Mouse (Mus musculus) heart, embryonic 13.5 days (tissue): ENCODE measurements at regions not wholly inside any gene's neighbourhood (a gene's known extent, or its start where the extent isn't known, plus 50 kb on each side); places are given as distances from the start of the nearest gene placed in this dataset.

Experiments used
- ATAC-seq: fragments of 200-750 bp; cut with Nextera tagmentation; 2 replicates; pipeline ENCODE4 v1.8.0; 2017; ENCODE audit warnings: moderate TSS enrichment; ENCODE audit not compliant: insufficient number of reproducible peaks, low FRiP score, low TSS enrichment; ENCODE audit errors: extremely low read depth
- H3K27ac ChIP-seq: fragments of 300-500 bp; sonication (generic); replicated peaks from 2 replicates; pipeline ENCODE4 v1.5.1; 2015; ENCODE audit warnings: moderate library complexity, mild to moderate bottlenecking, inconsistent platforms
- H3K27me3 ChIP-seq: fragments of 300-500 bp; sonication (generic); replicated peaks from 2 replicates; pipeline ENCODE4 v1.6.1; 2015; ENCODE audit warnings: mild to moderate bottlenecking, inconsistent platforms
- H3K36me3 ChIP-seq: fragments of 300-500 bp; sonication (generic); 2 replicates; pipeline ENCODE4 v1.6.1; 2015; ENCODE audit warnings: mild to moderate bottlenecking, inconsistent platforms
- H3K4me1 ChIP-seq: fragments of 300-500 bp; sonication (generic); 2 replicates; pipeline ENCODE4 v1.6.1; 2015; ENCODE audit warnings: inconsistent platforms
- H3K4me2 ChIP-seq: fragments of 300-500 bp; sonication (generic); 2 replicates; pipeline ENCODE4 v1.6.1; 2015; ENCODE audit warnings: inconsistent platforms, mild to moderate bottlenecking, moderate library complexity
- H3K4me3 ChIP-seq: fragments of 300-500 bp; sonication (generic); 2 replicates; pipeline ENCODE4 v1.5.1; 2015; ENCODE audit warnings: moderate library complexity, mild to moderate bottlenecking, inconsistent platforms
- H3K9ac ChIP-seq: fragments of 300-500 bp; sonication (generic); 2 replicates; pipeline ENCODE4 v1.6.1; 2015; ENCODE audit warnings: inconsistent platforms, mild to moderate bottlenecking, moderate library complexity
- H3K9me3 ChIP-seq: fragments of 300-500 bp; sonication (generic); 2 replicates; pipeline ENCODE4 v1.6.1; 2016; ENCODE audit warnings: inconsistent platforms
- WGBS: fragments of 180-500 bp; shearing (Covaris S2); methylation state at CpG from one replicate; pipeline ENCODE4 v1.1.7; 2015; ENCODE audit warnings: mixed read lengths; 5-methylcytosine and 5-hydroxymethylcytosine counted together

DNA sequence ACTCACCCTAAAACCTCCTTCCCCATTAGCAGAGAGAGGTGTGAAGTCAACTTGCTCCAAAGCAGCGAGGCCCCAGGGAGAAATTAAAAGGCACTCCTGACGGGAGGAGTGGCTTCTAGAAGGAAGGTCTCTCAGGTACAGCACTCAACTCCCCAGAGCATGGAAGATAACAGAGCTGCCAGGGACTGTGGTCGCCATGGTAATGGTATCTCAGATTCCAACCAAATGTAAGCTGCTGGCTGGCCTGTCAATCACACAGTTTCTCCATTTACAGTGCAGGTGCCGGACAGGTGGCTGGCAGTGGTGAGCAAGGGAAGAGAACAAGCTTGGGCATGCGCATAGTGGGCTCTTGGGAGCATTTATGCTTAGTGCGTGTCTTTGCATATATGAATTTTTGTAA lies 213.5 kb upstream of the Bcor start:
- no peak overlapping the region for H3K4me2 ChIP-seq
- peaks cover 54% of the 10 kb centered on the region for H3K27me3 ChIP-seq
- no peak for ATAC-seq
- no peak overlapping the region for H3K9ac ChIP-seq
- H3K9me3 ChIP-seq, result no peaks in the 10 kb centered on the region
- H3K4me3 ChIP-seq, result no peak overlapping the region
- H3K36me3 ChIP-seq, result no peaks in the 10 kb centered on the region
- H3K27ac ChIP-seq, result no peak overlapping the region
- no peaks in the 10 kb centered on the region for H3K4me1 ChIP-seq
- 57% methylated on average over 6 of the region's 6 CpGs for WGBS

DNA sequence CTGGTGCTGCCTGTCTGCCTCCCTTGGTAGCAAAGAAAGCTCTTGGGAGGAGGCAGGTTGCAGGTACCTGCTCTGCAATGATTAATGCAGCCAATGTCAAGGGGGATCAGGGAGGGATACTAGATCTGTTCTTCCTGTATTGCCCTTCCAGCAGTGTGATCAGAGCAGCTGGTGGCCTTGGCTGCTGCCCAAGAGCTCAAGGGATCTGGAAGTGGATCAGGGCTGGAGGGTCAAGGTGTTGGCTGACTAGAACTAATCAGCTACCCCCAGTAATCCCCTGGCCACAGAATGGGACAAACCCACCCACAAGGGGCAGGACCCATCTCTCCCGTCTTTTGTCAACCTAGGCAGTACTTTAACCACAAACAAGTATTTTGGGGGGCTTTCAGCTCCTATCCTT lies 211.8 kb upstream of the Atp6ap2 start:
- ATAC-seq, result no peak
- H3K4me2 ChIP-seq, result no peak overlapping the region
- no peak overlapping the region for H3K4me3 ChIP-seq
- no peaks in the 10 kb centered on the region for H3K4me1 ChIP-seq
- H3K36me3 ChIP-seq, result no peaks in the 10 kb centered on the region
- H3K9ac ChIP-seq, result no peak overlapping the region
- H3K27me3 ChIP-seq, result peaks cover 64% of the 10 kb centered on the region
- WGBS, result 50% methylated on average over 1 of the region's 1 CpGs
- no peaks in the 10 kb centered on the region for H3K9me3 ChIP-seq
- H3K27ac ChIP-seq, result no peak overlapping the region

DNA sequence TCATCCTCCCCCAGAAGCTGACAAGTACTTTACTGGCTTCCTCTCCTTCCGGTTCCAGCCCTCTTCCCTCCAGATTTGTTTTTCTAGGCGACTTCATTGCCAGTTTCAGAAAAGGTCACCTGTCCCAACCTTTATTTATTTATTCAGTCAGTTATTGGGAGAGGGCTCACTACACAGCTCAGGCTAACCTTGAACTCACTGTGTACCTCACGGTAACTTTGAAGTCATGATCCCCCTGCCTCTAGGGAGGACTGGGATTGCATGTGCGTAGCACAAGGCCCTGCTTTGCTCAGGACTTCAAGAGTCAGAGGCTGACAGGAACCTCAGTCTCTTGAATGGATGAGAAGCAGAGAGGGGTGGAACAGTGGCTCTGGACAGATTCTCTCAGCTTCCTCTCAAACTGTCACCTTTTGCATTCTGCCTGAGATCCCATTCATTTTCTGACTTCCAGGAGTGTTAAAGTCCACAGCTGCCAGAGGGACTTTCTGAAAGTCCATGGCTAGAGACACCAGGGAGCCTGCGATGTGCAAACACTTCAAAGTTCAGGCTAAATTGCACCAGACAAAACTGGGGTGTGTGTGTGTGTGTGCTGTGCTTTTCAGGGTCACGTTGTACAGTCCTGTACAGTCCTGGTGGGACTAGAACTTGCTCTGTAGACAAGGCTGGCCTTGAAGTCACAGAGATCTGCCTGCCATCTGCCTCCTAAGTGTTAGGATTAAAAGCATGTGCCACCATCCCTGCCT lies 211.2 kb upstream of the Atp6ap2 start:
- H3K27ac ChIP-seq, result no peak overlapping the region
- WGBS, result 63% methylated on average over 6 of the region's 6 CpGs
- no peak overlapping the region for H3K9ac ChIP-seq
- ATAC-seq, result no peak
- H3K4me3 ChIP-seq, result no peak overlapping the region
- H3K27me3 ChIP-seq, result peaks cover 64% of the 10 kb centered on the region
- H3K36me3 ChIP-seq, result no peaks in the 10 kb centered on the region
- H3K4me2 ChIP-seq, result no peak overlapping the region
- H3K9me3 ChIP-seq, result no peaks in the 10 kb centered on the region
- H3K4me1 ChIP-seq, result no peaks in the 10 kb centered on the region

DNA sequence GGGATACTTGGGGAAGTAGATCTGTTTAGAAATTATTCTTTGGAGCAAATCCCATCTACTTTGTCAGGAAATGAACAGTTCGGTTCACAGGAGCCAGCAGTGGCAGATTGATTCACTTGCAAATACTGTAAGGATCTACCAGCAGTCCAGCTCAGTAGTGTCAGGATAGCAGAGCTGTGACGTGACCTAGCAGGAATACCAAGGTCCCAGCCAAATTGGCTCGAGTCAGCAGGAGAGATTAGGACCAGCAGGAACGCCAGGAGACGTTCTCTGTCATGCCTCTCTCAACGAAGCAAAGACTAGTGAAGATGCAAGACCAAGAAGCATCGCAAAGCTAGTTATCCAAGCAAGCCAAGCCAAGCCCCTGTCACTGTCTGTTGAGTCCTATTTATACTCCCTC lies 210.2 kb upstream of the Atp6ap2 start:
- Histone ChIP-seq H3K4me2 (no peak overlapping the region), H3K9me3 (no peaks in the 10 kb centered on the region), H3K27me3 (peaks cover 66% of the 10 kb centered on the region), H3K36me3 (no peaks in the 10 kb centered on the region), H3K9ac (no peak overlapping the region), H3K4me3 (no peak overlapping the region), H3K27ac (no peak overlapping the region), H3K4me1 (no peaks in the 10 kb centered on the region)
- no peak for ATAC-seq
- WGBS, result 48% methylated on average over 7 of the region's 7 CpGs

DNA sequence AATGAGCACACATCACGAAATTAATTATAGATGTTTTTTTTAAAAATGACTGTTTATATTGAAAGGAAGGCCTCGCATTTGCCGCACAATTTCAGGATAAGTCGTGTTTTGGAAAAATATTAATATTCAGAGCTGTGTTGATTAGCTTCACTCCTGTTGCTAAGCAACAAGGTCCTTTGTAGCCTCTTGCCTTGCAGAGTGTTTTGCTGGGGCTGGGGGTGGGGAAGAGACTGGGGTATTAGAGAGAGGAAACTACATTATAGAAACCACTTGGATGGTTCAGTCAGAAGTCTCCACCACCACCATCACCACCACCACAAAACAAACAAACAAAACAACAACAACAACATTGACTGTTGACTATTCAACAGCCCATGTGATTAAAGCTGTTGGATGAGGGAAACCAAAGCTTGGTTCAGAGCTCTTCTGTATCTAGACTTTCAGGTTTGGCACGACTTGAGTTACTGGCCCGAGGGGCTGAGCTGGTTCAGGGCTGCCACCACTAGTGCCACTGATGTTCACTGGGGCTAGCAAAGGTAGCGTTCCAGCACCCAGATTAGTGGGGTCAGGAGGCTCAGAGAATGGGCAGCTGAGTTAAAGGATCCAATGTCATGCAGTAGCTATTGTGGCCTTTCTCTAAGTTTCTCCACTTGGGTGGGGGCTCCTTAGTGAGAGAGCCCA lies 195.3 kb upstream of the Atp6ap2 start:
- H3K9me3 ChIP-seq, result no peaks in the 10 kb centered on the region
- H3K9ac ChIP-seq, result no peak overlapping the region
- no peak overlapping the region for H3K4me2 ChIP-seq
- no peaks in the 10 kb centered on the region for H3K4me1 ChIP-seq
- no peaks in the 10 kb centered on the region for H3K36me3 ChIP-seq
- H3K4me3 ChIP-seq, result no peak overlapping the region
- H3K27ac ChIP-seq, result no peak overlapping the region
- no peak for ATAC-seq
- WGBS, result 76% methylated on average over 7 of the region's 7 CpGs
- H3K27me3 ChIP-seq, result no peaks in the 10 kb centered on the region

DNA sequence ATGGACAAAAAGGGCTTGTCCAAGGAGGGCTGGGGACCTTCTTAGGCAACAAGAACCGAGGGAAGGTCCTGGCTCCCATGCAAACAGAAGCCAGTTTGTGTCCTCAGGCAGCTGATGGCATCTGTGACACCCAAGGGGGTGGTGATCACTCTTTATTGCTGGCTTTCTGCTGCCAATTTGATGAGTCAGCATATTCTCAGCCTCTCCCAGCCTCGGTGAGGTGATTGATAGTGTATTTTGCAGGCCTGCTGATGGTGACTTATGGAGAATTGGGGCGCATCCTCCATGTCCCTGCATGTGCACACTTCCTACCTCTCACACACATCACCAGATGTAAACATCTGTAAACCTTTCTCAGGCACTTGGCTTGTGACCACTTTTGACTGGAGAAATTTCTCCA lies 178.3 kb upstream of the Atp6ap2 start:
- H3K4me2 ChIP-seq, result no peak overlapping the region
- no peak for ATAC-seq
- 50% methylated on average over 3 of the region's 3 CpGs for WGBS
- no peaks in the 10 kb centered on the region for H3K36me3 ChIP-seq
- no peak overlapping the region for H3K9ac ChIP-seq
- H3K27me3 ChIP-seq, result no peaks in the 10 kb centered on the region
- no peak overlapping the region for H3K27ac ChIP-seq
- no peaks in the 10 kb centered on the region for H3K9me3 ChIP-seq
- H3K4me3 ChIP-seq, result no peak overlapping the region
- H3K4me1 ChIP-seq, result no peaks in the 10 kb centered on the region

DNA sequence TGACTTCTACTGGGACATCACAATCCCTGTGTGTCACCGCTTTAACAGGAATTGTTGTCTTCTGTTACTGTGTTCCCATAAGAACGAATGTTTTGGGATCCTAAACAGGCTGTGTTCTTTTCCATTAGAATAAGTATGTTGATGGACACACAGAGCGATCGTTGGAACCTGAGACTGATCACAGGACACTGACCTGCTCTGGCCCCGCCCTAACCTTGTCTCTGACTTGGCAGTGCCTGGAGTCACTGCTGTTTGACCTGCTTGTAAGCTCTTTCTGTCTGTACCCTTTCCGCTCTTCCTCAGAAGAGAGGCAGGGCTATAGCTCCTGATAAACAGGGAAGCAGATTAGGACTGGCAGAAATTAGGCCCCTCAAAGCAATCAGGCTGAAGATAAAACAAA lies 162.0 kb upstream of the Atp6ap2 start:
- H3K36me3 ChIP-seq, result no peaks in the 10 kb centered on the region
- no peak overlapping the region for H3K27ac ChIP-seq
- no peaks in the 10 kb centered on the region for H3K9me3 ChIP-seq
- no peaks in the 10 kb centered on the region; the same call in 1 of the 2 replicates for H3K27me3 ChIP-seq
- H3K4me1 ChIP-seq, result peaks cover 3% of the 10 kb centered on the region
- no peak overlapping the region for H3K4me2 ChIP-seq
- H3K9ac ChIP-seq, result no peak overlapping the region
- 64% methylated on average over 6 of the region's 6 CpGs for WGBS
- H3K4me3 ChIP-seq, result no peak overlapping the region
- ATAC-seq, result no peak

DNA sequence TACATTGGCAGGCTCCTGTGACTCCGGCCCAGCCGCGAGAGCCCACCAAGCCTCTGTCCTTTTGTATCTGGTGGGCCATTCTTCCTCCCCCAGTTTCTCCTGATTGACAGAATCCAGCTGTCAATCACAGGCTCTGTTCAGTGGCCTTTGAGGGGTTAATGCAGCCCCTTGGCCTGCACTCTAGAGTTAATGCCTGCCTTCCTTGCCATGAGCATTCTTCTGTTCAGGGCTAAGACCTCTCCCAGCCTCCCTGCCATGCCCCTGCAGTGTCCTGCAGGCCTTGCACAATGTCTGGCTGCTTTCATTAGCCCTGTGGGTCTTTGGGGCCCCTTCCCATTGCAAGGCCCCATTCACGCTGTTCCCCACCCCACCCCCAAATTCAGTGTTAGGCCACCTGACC lies 160.9 kb upstream of the Atp6ap2 start:
- Histone ChIP-seq H3K9me3 (no peaks in the 10 kb centered on the region), H3K9ac (no peak overlapping the region), H3K36me3 (no peaks in the 10 kb centered on the region), H3K27me3 (no peaks in the 10 kb centered on the region; the same call in 1 of the 2 replicates), H3K4me1 (peaks cover 3% of the 10 kb centered on the region), H3K4me2 (no peak overlapping the region), H3K27ac (no peak overlapping the region), H3K4me3 (no peak overlapping the region)
- 44% methylated on average over 4 of the region's 4 CpGs for WGBS
- no peak for ATAC-seq

DNA sequence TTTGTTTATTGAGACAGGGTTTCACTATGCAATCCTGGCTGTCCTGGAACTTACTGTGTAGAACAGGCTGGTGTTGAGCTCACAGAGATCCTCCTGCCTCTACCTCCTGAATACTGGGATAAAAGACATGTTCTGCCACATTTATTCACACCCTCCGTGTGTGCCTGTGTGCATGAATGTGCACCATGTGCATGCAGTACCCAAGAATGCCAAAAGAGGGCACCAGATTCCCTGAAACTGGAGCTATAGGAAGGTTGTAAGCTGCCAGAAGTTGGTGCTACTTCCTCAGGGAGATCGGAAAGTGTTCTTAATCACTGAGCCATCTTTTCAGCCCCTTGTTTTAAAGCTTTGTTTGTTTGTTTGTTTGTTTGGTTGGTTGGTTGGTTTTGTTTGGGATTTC lies 155.3 kb upstream of the Atp6ap2 start:
- H3K4me2 ChIP-seq, result no peak overlapping the region
- WGBS, result 78% methylated on average over 2 of the region's 2 CpGs
- no peaks in the 10 kb centered on the region for H3K36me3 ChIP-seq
- H3K9me3 ChIP-seq, result 0 out of 2 replicates have a peak, but pooled peaks cover 5% of the 10 kb centered on the region
- H3K27ac ChIP-seq, result no peak overlapping the region
- 0 out of 2 replicates have a peak, but pooled peaks cover 3% of the 10 kb centered on the region for H3K4me1 ChIP-seq
- no peak for ATAC-seq
- H3K27me3 ChIP-seq, result 0 out of 2 replicates have a peak, but pooled peaks cover 4% of the 10 kb centered on the region
- H3K9ac ChIP-seq, result no peak overlapping the region
- no peak overlapping the region for H3K4me3 ChIP-seq

DNA sequence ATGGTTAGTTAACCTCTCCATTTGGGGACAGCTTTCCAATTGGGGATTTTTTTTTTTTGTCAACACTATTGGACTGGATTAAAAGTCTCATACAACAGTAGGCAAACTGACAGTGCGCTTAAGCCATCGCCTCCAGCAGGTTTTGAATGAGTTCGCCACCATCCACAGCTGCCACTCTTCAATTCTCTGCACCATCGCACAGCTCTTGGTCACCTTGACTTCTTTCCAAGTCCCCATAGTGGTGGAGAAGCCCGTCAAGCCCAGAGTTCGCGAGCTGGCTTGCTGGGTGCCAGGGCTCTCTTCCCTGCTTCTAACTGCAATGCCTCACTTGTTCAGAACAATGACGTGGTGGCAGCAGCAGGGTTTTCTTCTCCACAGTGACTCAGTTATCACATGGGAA lies 151.9 kb upstream of the Atp6ap2 start:
- Histone ChIP-seq H3K27me3 (peaks cover 13% of the 10 kb centered on the region; the same call in 1 of the 2 replicates), H3K27ac (no peak overlapping the region), H3K9me3 (0 out of 2 replicates have a peak, but pooled peaks cover 5% of the 10 kb centered on the region), H3K4me2 (no peak overlapping the region), H3K36me3 (no peaks in the 10 kb centered on the region), H3K4me3 (no peak overlapping the region), H3K9ac (no peak overlapping the region), H3K4me1 (0 out of 2 replicates have a peak, but pooled peaks cover 3% of the 10 kb centered on the region)
- ATAC-seq, result no peak
- 63% methylated on average over 8 of the region's 8 CpGs for WGBS

DNA sequence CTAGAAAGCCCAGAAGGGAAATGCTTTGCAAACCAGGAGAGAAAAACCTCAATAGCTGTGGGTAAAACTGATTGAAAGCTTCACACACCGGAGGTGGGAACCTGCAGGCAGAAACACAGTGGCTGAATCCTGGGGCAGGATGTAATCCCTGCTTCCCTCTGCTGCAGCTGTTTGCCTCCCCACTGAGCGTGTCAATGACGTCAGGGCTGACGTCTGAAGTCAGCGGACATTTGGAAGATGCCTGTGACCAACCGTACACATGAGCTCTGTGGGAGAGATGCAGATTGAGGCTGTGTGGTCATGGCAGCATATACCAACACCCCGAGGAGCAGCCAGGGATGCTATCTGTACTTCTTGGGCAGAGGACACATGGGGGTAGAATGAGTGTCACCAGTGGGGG lies 151.5 kb upstream of the Atp6ap2 start:
- H3K27ac ChIP-seq, result no peak overlapping the region
- H3K27me3 ChIP-seq, result peaks cover 16% of the 10 kb centered on the region; the same call in 1 of the 2 replicates
- 33% methylated on average over 7 of the region's 7 CpGs for WGBS
- H3K36me3 ChIP-seq, result no peaks in the 10 kb centered on the region
- H3K9me3 ChIP-seq, result 0 out of 2 replicates have a peak, but pooled peaks cover 5% of the 10 kb centered on the region
- no peak overlapping the region for H3K4me3 ChIP-seq
- no peak overlapping the region for H3K4me2 ChIP-seq
- 0 out of 2 replicates have a peak, but pooled peaks cover 3% of the 10 kb centered on the region for H3K4me1 ChIP-seq
- no peak for ATAC-seq
- H3K9ac ChIP-seq, result no peak overlapping the region

DNA sequence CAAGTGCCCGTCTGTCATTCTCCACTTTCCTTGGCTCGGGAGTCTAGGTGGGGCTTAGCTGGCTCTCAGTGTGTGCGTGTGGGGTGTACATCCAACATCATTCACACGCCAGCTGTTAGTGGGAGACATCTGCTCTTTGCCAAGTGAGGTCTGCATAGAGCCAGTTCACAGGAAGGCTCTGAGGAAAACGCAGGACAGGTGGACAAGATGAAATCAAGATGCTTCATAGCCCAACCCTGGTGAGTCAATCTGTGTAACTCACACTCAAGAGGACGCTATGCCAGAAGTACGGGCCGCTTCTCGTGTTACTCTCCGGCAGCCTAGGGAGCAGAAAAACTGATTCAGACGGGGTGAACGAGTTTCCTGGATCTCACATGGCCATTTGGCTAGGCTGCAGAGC lies 148.2 kb upstream of the Atp6ap2 start:
- Histone ChIP-seq H3K9me3 (no peaks in the 10 kb centered on the region), H3K27me3 (peaks cover 32% of the 10 kb centered on the region), H3K4me1 (0 out of 2 replicates have a peak, but pooled peaks cover 3% of the 10 kb centered on the region), H3K4me2 (no peak overlapping the region), H3K9ac (no peak overlapping the region), H3K4me3 (no peak overlapping the region), H3K36me3 (no peaks in the 10 kb centered on the region), H3K27ac (no peak overlapping the region)
- 72% methylated on average over 12 of the region's 12 CpGs for WGBS
- no peak for ATAC-seq
